Mouse (Mus musculus) frontal cortex, adult (tissue): ENCODE measurements around the gene Dync2h1.
"Not testable (repeated sequence)": the region's sequence is repeated elsewhere in the genome, so short reads cannot be mapped to it uniquely, and the experiment has no call there.

ENCODE experiments used
- ATAC-seq: cut with Nextera tagmentation; 2 replicates; pipeline ENCODE4 v1.9.2; 2017; ENCODE audit warnings: mild to moderate bottlenecking, moderate library complexity, mixed read lengths; ENCODE audit not compliant: low TSS enrichment

Dync2h1 gene

GRCm38 (mm10) chr9:7015600-7015999 is 168.6 kb downstream of the Dync2h1 start:
- no peak for ATAC-seq

GRCm38 (mm10) chr9:7014733-7015132 is 169.5 kb downstream of the Dync2h1 start:
- no peak for ATAC-seq

GRCm38 (mm10) chr9:7009785-7010184 is 174.5 kb downstream of the Dync2h1 start:
- no peak for ATAC-seq

GRCm38 (mm10) chr9:6994865-6995264 is 189.4 kb downstream of the Dync2h1 start:
- ATAC-seq, result no peak; the same call in 1 of the 2 replicates

GRCm38 (mm10) chr9:6994275-6994674 is 190.0 kb downstream of the Dync2h1 start:
- no peak for ATAC-seq

- ATAC-seq, result no peak
These were observed 195.2 kb downstream of the Dync2h1 start for GRCm38 (mm10) chr9:6988893-6989685.

- peak; percentile 79 for ATAC-seq
These were observed 198.1 kb downstream of the Dync2h1 start for GRCm38 (mm10) chr9:6986161-6986560.

GRCm38 (mm10) chr9:6969171-6969570 is 215.1 kb downstream of the Dync2h1 start:
- ATAC-seq, result no peak

- no peak for ATAC-seq
These were observed 219.2 kb downstream of the Dync2h1 start for GRCm38 (mm10) chr9:6965006-6965405.

GRCm38 (mm10) chr9:6958311-6958710 is 225.9 kb downstream of the Dync2h1 start:
- no peak for ATAC-seq

- no peak for ATAC-seq
These were observed 256.7 kb downstream of the Dync2h1 start for GRCm38 (mm10) chr9:6927399-6928035.

GRCm38 (mm10) chr9:6913471-6913870 is 270.8 kb downstream of the Dync2h1 start:
- ATAC-seq, result no peak

- ATAC-seq, result not testable (repeated sequence)
These were observed 273.7 kb downstream of the Dync2h1 start for GRCm38 (mm10) chr9:6910537-6910936.

- ATAC-seq, result peak; percentile 92
These were observed 282.6 kb downstream of the Dync2h1 start for GRCm38 (mm10) chr9:6901620-6902019.

- no peak for ATAC-seq
These were observed 292.9 kb downstream of the Dync2h1 start for GRCm38 (mm10) chr9:6891331-6891730.

GRCm38 (mm10) chr9:6881187-6881984 is 302.9 kb downstream of the Dync2h1 start:
- no peak for ATAC-seq
